Mouse (Mus musculus) cerebellum, adult 2 months (tissue): ENCODE results near the gene Rab3ip. TPM values are rescaled to one million over a fixed set of nuclear protein-coding genes. Genes with fewer than 3 reads are reported as not detected.

Experiments
- DNase-seq, 2 experiments: peaks; one replicate each; pipeline ENCODE4 v3.0.0; 2021
- H3K27ac ChIP-seq: fragments of 200-500 bp; 2 replicates; pipeline ENCODE4 v1.5.1; 2012; ENCODE audit warnings: low read length, control low read depth, inconsistent platforms; ENCODE audit not compliant: insufficient read depth
- H3K27me3 ChIP-seq: fragments of 200-500 bp; 2 replicates; pipeline ENCODE4 v1.6.1; 2012; ENCODE audit warnings: inconsistent platforms, mild to moderate bottlenecking, low read length, moderate library complexity; ENCODE audit not compliant: control insufficient read depth, insufficient read depth
- H3K4me1 ChIP-seq: fragments of 200-500 bp; 2 replicates; pipeline ENCODE4 v1.6.1; 2011; ENCODE audit warnings: low read length; ENCODE audit not compliant: control insufficient read depth, insufficient read depth
- H3K4me3 ChIP-seq: fragments of 200-500 bp; replicated peaks from 2 replicates; pipeline ENCODE3; 2011; ENCODE audit warnings: mild to moderate bottlenecking, low read depth, low read length, control low read depth; ENCODE audit not compliant: insufficient read depth
- CTCF ChIP-seq: fragments of 200-500 bp; IDR thresholded peaks from 2 replicates; pipeline ENCODE4 v1.5.1; 2011; ENCODE audit warnings: low read depth, mild to moderate bottlenecking, control low read depth, low read length, moderate library complexity, borderline replicate concordance; ENCODE audit not compliant: insufficient read depth
- POLR2A ChIP-seq: fragments of 200-500 bp; IDR thresholded peaks from 2 replicates; pipeline ENCODE4 v1.6.1; 2011; ENCODE audit warnings: low read length, control low read depth, borderline replicate concordance; ENCODE audit not compliant: insufficient read depth
- WGBS: fragments of 180-500 bp; shearing (Covaris S2); methylation state at CpG from one replicate; pipeline ENCODE4 v1.1.7; 2018; 5-methylcytosine and 5-hydroxymethylcytosine counted together
- polyA plus RNA-seq: library from polyadenylated mRNA; depleted of rRNA; stranded (reverse); fragments of >200 nt; gene quantifications from 2 replicates; pipeline ENCODE4 v1.2.3, GENCODE M21; 2012

Rab3ip gene
- polyA plus RNA-seq, 1 experiment = 46.5 TPM

DNA sequence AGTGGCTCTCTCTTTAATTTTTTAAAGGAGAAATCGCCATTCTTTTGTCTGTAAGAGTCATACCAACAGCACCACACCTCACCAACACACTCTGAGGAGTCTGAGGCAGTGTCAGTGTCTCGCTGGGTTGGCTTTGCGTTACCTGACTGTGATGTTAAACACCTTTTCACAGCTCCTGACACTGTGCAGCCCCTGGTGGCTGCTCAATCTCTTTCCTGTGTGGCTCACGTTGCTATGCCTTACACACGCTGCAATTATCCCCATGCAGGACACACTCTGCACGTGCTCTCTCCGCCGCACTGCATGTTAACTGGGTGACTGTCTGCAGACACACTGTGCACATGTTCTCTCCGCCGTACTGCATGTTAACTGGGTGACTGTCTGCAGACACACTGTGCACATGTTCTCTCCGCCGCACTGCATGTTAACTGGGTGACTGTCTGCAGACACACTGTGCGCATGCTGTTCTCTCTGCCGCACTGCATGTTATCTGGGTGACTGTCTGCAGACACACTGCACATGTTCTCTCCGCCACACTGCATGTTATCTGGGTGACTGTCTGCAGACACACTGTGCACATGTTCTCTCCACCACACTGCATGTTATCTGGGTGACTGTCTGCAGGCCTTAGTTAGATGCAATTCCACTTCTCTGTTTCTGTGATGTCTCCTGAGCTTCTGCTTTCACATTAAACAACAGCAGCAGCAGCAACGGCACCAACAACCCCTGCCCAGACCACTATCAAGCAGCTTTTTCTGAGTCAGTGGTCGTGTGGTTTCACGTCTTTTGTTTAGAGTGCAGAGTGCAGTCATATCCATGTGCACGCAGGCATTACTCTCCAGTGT, 26.7 kb downstream of the Rab3ip start:
- no peak for TF ChIP-seq POLR2A
- TF ChIP-seq CTCF = no peak
- DNase-seq = no peak
- no peaks in the 10 kb centered on the region for H3K4me1 ChIP-seq
- H3K27ac ChIP-seq = no peak overlapping the region
- H3K27me3 ChIP-seq = no peaks in the 10 kb centered on the region
- WGBS = 95% methylated on average over 19 of the region's 19 CpGs
- no peak overlapping the region for H3K4me3 ChIP-seq

DNA sequence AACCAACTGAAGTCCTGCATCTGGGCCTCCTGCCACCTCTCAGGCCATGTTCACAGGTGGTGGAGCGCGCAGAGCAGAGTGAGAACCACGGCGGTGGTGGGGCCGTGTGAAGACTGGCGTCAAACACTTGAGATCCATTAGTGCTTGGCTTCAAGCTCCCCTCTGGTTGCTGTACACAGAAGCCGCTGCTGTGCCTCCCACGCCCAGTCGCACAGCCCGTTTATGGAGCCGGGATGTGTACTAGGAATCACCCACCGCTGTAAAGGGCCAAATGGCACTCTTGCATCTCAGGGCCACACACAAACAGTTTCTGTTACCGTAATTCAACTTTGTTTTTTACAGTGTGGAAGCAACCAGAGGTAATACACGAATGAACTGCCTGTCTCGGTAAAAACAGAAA, 28.4 kb downstream of the Rab3ip start:
- DNase-seq = no peak
- WGBS = 78% methylated on average over 15 of the region's 15 CpGs
- H3K27me3 ChIP-seq = no peaks in the 10 kb centered on the region
- no peaks in the 10 kb centered on the region for H3K4me1 ChIP-seq
- no peak overlapping the region for H3K4me3 ChIP-seq
- TF ChIP-seq POLR2A (no peak), CTCF (no peak)
- no peak overlapping the region for H3K27ac ChIP-seq

DNA sequence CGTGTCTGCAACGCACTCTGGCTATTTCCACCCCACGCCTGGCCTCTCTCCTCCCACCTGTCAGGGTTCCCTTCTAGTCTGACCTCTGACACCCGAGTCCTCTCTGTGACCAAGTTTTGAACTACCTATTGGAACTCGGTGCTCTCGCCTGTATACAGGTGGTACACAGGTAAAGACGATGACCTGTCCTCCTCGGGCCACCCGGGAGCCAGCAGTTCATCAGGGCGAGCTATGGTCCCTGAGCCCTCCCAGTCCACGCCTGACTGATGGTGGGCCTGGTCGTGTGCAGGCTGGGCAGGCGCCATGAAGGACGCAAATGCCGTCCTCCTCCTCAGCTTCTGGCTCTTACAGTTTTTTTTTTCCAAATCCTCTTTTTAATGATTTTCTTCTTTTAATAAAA, 29.2 kb downstream of the Rab3ip start:
- no peaks in the 10 kb centered on the region for H3K4me1 ChIP-seq
- no peaks in the 10 kb centered on the region for H3K27me3 ChIP-seq
- no peak overlapping the region for H3K27ac ChIP-seq
- no peak for DNase-seq
- TF ChIP-seq CTCF (no peak), POLR2A (no peak)
- WGBS = 90% methylated on average over 15 of the region's 15 CpGs
- no peak overlapping the region for H3K4me3 ChIP-seq

DNA sequence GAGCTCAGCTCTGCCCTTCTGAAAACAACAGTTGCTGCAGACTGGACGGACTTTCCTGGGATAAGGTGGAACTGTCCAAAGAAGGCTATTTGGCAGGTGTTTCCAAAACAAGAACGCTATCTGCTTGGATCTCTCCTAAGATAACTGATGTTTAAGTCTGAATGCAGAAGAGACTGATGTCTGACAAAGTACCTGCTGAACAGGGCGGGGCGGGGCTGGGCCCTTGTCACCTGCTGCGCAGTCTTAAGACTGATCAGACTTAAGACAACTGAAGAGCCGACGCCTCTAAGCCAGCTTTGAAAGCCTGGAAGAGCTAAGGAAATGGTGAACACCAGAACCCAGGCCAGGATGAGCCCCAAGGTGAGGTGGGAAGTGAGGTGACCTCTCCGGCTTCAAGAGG, 29.9 kb downstream of the Rab3ip start:
- 96% methylated on average over 8 of the region's 8 CpGs for WGBS
- H3K27ac ChIP-seq = no peak overlapping the region
- DNase-seq = no peak
- H3K4me3 ChIP-seq = no peak overlapping the region
- no peaks in the 10 kb centered on the region for H3K27me3 ChIP-seq
- H3K4me1 ChIP-seq = no peaks in the 10 kb centered on the region
- TF ChIP-seq CTCF (no peak), POLR2A (no peak)

DNA sequence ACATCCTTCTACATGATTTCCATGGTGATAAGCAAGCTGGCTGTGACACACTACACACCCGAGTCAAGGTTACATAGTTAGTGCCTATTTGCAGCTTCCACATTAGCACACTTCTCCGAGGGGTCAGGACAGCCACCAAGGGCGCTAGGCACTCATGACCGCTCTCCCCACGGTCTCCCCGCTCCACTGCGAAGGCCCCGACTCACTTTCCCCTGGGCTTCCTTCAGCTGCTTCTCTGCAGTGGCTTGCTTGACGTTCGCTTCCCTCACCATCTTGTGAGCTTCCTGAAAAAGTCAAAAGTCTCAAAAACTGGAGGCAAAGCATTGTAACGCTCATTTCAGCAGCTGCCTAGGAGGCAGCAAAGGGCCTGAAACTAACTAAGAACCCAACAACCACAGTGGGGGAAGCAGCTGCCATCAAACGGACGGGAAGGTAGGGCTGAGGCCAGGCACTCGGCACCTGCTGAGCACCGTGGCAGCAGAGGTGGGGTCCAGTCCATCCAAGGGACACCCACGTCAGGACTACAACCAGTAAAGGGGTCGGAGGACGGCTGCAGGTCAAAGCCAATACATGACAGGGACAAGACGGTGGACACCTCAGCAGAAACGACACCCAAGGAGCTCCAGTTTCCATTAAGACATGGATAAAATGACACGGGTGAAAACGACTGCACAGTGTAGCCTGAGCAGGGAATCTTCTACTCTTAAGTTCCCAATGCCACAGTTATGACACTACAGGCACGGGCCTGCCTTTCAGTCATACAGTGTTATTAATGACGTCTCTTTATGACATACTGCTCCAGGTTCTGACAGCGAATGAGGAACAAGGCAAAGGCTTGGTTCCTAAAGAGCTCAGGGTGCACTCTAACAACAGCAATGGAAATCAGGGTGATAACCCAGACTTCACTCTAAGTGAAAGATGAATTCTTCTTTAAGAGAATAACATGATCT, 30.9 kb downstream of the Rab3ip start:
- no peak for DNase-seq
- Histone ChIP-seq H3K4me3 (no peak overlapping the region), H3K4me1 (no peaks in the 10 kb centered on the region), H3K27me3 (no peaks in the 10 kb centered on the region), H3K27ac (no peak overlapping the region)
- WGBS = 87% methylated on average over 25 of the region's 25 CpGs
- no peak for TF ChIP-seq POLR2A

DNA sequence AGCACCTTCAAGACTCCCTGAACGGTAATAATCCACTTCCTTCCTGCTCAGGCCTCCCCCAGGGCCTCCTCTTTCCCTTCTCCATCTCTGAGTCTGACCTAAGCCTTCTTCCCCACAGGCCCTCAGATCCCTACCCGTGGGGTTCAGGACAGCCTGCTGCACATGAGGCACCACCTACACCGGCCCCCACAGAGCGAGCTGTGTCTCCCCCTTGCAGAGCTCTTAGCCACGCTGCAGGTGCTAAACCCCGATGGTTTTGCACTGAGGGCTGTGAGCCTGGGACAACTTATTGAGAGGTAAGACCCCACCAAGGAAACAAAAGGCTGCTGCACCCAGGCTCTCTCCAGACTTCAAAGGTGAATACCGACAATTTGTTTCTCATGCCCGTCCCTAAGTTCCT, 34.0 kb downstream of the Rab3ip start:
- no peak overlapping the region for H3K4me3 ChIP-seq
- DNase-seq = no peak
- H3K4me1 ChIP-seq = no peaks in the 10 kb centered on the region
- 87% methylated on average over 8 of the region's 8 CpGs for WGBS
- TF ChIP-seq CTCF = no peak
- no peak for TF ChIP-seq POLR2A
- H3K27me3 ChIP-seq = no peaks in the 10 kb centered on the region
- H3K27ac ChIP-seq = no peak overlapping the region

DNA sequence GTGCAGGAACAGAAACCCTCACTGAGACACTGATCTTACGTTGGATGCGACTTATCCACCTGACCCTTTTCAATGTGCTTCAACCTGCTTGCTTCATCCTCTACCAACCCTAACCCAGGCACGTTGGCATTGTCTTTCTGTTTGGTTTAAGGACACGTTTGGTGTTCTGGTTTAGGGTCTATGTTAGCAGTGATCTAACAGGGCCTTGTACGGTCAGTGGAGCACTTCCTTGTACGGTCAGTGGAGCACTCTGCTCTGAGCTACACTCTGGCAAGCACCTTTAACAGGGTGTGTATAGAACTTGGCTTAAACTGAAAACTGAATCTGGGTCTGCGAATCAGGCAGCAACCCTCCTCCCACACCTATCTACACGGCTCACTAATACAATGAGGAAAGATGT, 35.3 kb downstream of the Rab3ip start:
- TF ChIP-seq CTCF = no peak
- no peak for TF ChIP-seq POLR2A
- no peak for DNase-seq
- H3K27me3 ChIP-seq = no peaks in the 10 kb centered on the region
- 96% methylated on average over 8 of the region's 8 CpGs for WGBS
- H3K27ac ChIP-seq = no peak overlapping the region
- H3K4me1 ChIP-seq = no peaks in the 10 kb centered on the region
- no peak overlapping the region for H3K4me3 ChIP-seq
